Mouse (Mus musculus): ENCODE data around the gene Crat. TPM values are rescaled to one million over a fixed set of nuclear protein-coding genes. Genes with fewer than 3 reads are reported as not detected.

Gene Crat
- polyA plus RNA-seq (2012; rRNA removed) (14.6 and 15.0 TPM in 2 replicates), polyA plus RNA-seq (2014; fragmentation: Nextera tagmentation; extraction: Ambion mirVana) (27.4 and 27.9 TPM in 2 replicates)

DNA sequence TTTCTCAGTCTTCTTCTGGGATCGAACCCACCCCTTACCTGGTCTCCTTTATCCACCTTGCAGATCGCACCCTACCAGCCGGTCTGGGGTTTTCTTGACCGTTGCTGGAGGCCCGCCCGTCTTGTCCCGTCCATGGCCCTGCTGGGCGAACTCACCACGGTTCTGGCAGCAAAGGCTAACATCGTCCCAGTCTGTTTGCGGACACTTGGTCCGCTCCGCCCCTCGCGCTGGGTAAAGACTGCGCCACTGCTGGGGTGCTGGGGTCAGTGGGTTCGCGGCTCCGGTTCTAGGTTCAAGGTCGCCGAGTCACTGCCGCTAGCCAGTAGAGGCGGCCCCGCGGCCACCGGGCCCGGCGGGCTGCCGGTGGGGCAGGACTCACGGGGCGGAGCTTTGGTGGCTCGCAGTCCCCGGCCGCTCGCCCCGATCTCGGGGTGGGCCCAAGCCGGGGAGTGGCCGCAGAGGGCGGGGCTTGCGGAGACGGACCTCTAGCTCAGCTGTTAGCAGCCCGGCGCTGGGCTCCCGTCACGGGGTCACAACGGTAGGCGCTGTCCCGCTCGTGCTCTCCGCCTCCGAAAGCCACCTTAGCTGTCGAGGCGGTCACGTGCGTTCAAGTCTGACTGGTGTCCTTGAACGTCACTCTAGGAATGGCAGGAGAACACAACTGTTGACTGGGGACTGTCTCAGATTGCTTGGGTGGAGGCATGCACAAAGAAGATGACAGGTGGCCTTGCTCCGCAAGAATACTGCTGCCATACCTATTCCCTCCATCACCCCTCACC, at the start of gene Crat:
Gene Crat, minus strand, starts transcription at position 657 of the 779 bp plus-strand sequence.
- peak; percentile 80 to 83 (median 83) for DNase-seq (ENCODE audit: low read depth in 3 of 3, low spot score in 3 of 3)
- Histone ChIP-seq H3K4me1 (replicated peaks; ENCODE audit: control insufficient read depth in 2 of 2, insufficient read depth in 2 of 2, low read length in 1 of 2) (peaks cover 24 to 29% of the 10 kb centered on the region in 2 experiments), H3K9me3 (ENCODE audit: control insufficient read depth, low read length) (no peaks in the 10 kb centered on the region), H3K9ac (replicated peaks) (peak within 1 kb of the TSS; percentile 88), H3K36me3 (replicated peaks; ENCODE audit: control insufficient read depth, insufficient read depth, low read depth) (peaks cover 9% of the 10 kb centered on the region), H3K4me3 (ENCODE audit: insufficient read depth in 1 of 2, low read depth in 2 of 2, low read length in 2 of 2) (peak within 1 kb of the TSS; percentile 76 to 80), H3K4me2 (ENCODE audit: low read depth) (peak within 1 kb of the TSS; percentile 90), H3K27me3 (ENCODE audit: control insufficient read depth, insufficient read depth, low read length) (no peaks in the 10 kb centered on the region), H3K27ac (peak within 1 kb of the TSS; percentile 98)
- 1% methylated on average over 58 of the region's 58 CpGs for WGBS (ENCODE audit: insufficient replicate concordance)
- ATAC-seq (ENCODE audit: insufficient read depth): peak; percentile 87
- TF ChIP-seq CTCF (IDR thresholded peaks at IDR 0.05; ENCODE audit: low read depth) (peak; percentile 5; the same call in 1 of the 2 replicates), EP300 (IDR thresholded peaks at IDR 0.05; ENCODE audit: low read depth) (no peak)

DNA sequence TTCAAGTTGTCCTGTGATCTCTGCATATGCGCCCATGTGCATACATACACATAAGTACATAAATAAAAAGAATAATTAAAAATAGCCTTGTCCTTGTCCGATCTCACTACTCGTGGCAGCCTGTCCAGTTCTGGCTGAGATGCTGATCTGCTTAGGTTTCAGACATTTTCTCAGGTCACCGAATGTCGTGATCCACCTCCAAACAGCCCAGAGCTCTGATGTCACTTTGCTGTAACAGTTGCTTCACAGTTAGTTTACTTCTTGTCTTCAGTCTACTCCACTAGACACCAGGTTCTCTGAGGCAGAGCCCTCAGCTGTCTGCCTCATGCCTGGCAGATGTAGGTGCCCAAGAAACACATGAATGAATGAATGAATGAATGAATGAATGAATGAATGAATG, 48.8 kb upstream of the Crat start:
- H3K4me2 ChIP-seq (ENCODE audit: low read depth): peak overlapping the region; percentile 69
- H3K36me3 ChIP-seq (replicated peaks; ENCODE audit: control insufficient read depth, insufficient read depth, low read depth): no peaks in the 10 kb centered on the region
- H3K4me3 ChIP-seq (ENCODE audit: insufficient read depth in 1 of 2, low read depth in 2 of 2, low read length in 2 of 2): peak overlapping the region; percentile 56 to 59
- H3K27me3 ChIP-seq (ENCODE audit: control insufficient read depth, insufficient read depth, low read length): peaks cover 8% of the 10 kb centered on the region
- H3K9me3 ChIP-seq (ENCODE audit: control insufficient read depth, low read length): no peaks in the 10 kb centered on the region
- H3K4me1 ChIP-seq (replicated peaks; ENCODE audit: control insufficient read depth in 2 of 2, insufficient read depth in 2 of 2, low read length in 1 of 2): peaks cover 3 to 12% of the 10 kb centered on the region in 2 experiments
- DNase-seq (ENCODE audit: low read depth in 3 of 3, low spot score in 3 of 3): no peak
- WGBS (ENCODE audit: insufficient replicate concordance): 43% methylated on average over 5 of the region's 5 CpGs
- TF ChIP-seq CTCF (IDR thresholded peaks at IDR 0.05; ENCODE audit: low read depth) (no peak), EP300 (IDR thresholded peaks at IDR 0.05; ENCODE audit: low read depth) (no peak)
- H3K27ac ChIP-seq: peak overlapping the region; percentile 25
- ATAC-seq (ENCODE audit: insufficient read depth): no peak
- H3K9ac ChIP-seq (replicated peaks): peak overlapping the region; percentile 40

DNA sequence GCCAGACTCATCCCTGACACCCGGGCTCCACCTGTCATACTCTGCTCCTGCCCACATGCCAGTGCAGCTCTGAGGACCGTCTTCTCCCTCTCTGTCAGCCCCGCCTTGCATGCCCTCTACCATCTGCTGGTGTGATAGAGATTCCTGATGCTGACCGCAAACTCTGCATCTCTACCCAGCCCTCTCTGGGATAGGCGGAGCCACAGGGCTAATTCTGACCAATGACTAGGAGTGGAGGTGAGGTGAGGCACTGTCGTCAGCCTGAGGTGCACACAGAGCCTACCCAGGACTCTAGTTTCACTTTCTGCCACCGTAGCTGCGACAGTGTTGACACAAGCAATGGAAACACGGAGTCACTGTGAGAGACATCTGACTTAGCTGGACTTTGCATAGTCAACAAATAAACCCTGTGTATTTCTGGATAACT, 48.3 kb upstream of the Crat start:
- Histone ChIP-seq H3K27me3 (ENCODE audit: control insufficient read depth, insufficient read depth, low read length) (peaks cover 4% of the 10 kb centered on the region), H3K9ac (replicated peaks) (peak overlapping the region; percentile 40), H3K36me3 (replicated peaks; ENCODE audit: control insufficient read depth, insufficient read depth, low read depth) (no peaks in the 10 kb centered on the region), H3K4me2 (ENCODE audit: low read depth) (peak overlapping the region; percentile 69), H3K27ac (peak overlapping the region; percentile 16; the same call in 1 of the 2 replicates), H3K4me3 (ENCODE audit: insufficient read depth in 1 of 2, low read depth in 2 of 2, low read length in 2 of 2) (peak overlapping the region; percentile 56 to 59), H3K4me1 (replicated peaks; ENCODE audit: control insufficient read depth in 2 of 2, insufficient read depth in 2 of 2, low read length in 1 of 2) (peaks cover 3 to 12% of the 10 kb centered on the region in 2 experiments), H3K9me3 (ENCODE audit: control insufficient read depth, low read length) (no peaks in the 10 kb centered on the region)
- peak; percentile 96 for ATAC-seq (ENCODE audit: insufficient read depth)
- peak; percentile 70 to 81 (median 73) for DNase-seq (ENCODE audit: low read depth in 3 of 3, low spot score in 3 of 3)
- under 1% methylated on average over 9 of the region's 9 CpGs for WGBS (ENCODE audit: insufficient replicate concordance)
- no peak for TF ChIP-seq EP300 (IDR thresholded peaks at IDR 0.05; ENCODE audit: low read depth)
- TF ChIP-seq CTCF (IDR thresholded peaks at IDR 0.05; ENCODE audit: low read depth): no peak

DNA sequence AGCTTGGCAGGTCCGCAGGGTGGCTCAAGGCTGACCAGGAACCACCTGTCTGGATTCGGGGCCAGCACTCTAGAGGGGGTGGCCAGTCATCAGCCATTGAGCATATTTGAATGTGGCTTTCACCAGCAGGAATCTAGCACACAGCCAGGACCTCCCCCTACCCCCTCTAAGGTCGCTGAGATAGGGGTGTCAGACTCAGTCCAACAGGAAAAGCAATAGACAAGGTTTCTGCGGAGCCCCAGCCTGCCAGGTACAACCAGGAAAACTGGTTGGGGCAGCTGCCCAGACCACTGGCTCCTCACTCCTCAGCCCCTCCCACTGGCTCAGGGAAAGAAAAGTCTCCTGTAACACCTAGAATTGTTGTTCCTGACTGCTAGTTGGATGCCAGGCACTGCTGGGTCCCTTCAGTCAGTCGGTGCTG, 47.7 kb upstream of the Crat start:
- no peak for ATAC-seq (ENCODE audit: insufficient read depth)
- Histone ChIP-seq H3K4me2 (ENCODE audit: low read depth) (peak overlapping the region; percentile 69), H3K27ac (peak overlapping the region; percentile 16; the same call in 1 of the 2 replicates), H3K9ac (replicated peaks) (no peak overlapping the region), H3K36me3 (replicated peaks; ENCODE audit: control insufficient read depth, insufficient read depth, low read depth) (no peaks in the 10 kb centered on the region), H3K9me3 (ENCODE audit: control insufficient read depth, low read length) (no peaks in the 10 kb centered on the region), H3K4me3 (ENCODE audit: insufficient read depth in 1 of 2, low read depth in 2 of 2, low read length in 2 of 2) (no peak overlapping the region; a peak in 1 of 4 replicates), H3K27me3 (ENCODE audit: control insufficient read depth, insufficient read depth, low read length) (peaks cover 2% of the 10 kb centered on the region; the same call in 1 of the 2 replicates), H3K4me1 (replicated peaks; ENCODE audit: control insufficient read depth in 2 of 2, insufficient read depth in 2 of 2, low read length in 1 of 2) (peaks cover 3 to 12% of the 10 kb centered on the region in 2 experiments)
- WGBS (ENCODE audit: insufficient replicate concordance): 20% methylated on average over 5 of the region's 5 CpGs
- DNase-seq (ENCODE audit: low read depth in 3 of 3, low spot score in 3 of 3): no peak
- TF ChIP-seq EP300 (IDR thresholded peaks at IDR 0.05; ENCODE audit: low read depth) (no peak), CTCF (IDR thresholded peaks at IDR 0.05; ENCODE audit: low read depth) (no peak)

DNA sequence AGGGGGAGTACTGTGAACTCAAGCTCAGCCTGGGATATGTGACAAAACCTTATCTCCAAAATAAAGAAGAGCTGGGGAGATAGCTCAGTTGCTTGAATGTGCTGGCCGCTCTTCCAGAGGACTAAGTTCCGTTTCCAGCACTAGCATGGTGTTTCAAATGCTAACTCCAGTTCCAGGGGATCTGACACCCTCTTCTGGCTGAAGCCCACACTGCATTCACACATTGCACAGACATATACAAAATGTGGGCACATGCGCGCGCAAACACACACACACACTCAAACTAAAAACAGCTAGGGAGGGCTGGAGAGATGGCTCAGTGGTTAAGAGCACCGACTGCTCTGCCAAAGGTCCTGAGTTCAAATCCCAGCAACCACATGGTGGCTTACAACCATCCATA, 43.6 kb upstream of the Crat start:
- DNase-seq (ENCODE audit: low read depth in 3 of 3, low spot score in 3 of 3) (no peak), ATAC-seq (ENCODE audit: insufficient read depth) (no peak)
- H3K27me3 ChIP-seq (ENCODE audit: control insufficient read depth, insufficient read depth, low read length): no peaks in the 10 kb centered on the region
- no peak overlapping the region for H3K9ac ChIP-seq (replicated peaks)
- no peak overlapping the region for H3K4me3 ChIP-seq (ENCODE audit: insufficient read depth in 1 of 2, low read depth in 2 of 2, low read length in 2 of 2)
- no peaks in the 10 kb centered on the region for H3K9me3 ChIP-seq (ENCODE audit: control insufficient read depth, low read length)
- H3K27ac ChIP-seq: no peak overlapping the region
- no peak overlapping the region for H3K4me2 ChIP-seq (ENCODE audit: low read depth)
- WGBS (ENCODE audit: insufficient replicate concordance): 76% methylated on average over 6 of the region's 6 CpGs
- TF ChIP-seq EP300 (IDR thresholded peaks at IDR 0.05; ENCODE audit: low read depth) (no peak), CTCF (IDR thresholded peaks at IDR 0.05; ENCODE audit: low read depth) (peak; percentile 45)
- no peaks in the 10 kb centered on the region for H3K36me3 ChIP-seq (replicated peaks; ENCODE audit: control insufficient read depth, insufficient read depth, low read depth)
- H3K4me1 ChIP-seq (replicated peaks; ENCODE audit: control insufficient read depth in 2 of 2, insufficient read depth in 2 of 2, low read length in 1 of 2): peaks cover 0 to 7% of the 10 kb centered on the region in 2 experiments; a peak in 3 of 4 replicates
